Mouse (Mus musculus): ENCODE data around the gene Spty2d1.

Spty2d1 gene

GRCm38 (mm10) chr7:46986646-46987045 is 21.6 kb downstream of the Spty2d1 start:
- DNase-seq: no peak

GRCm38 (mm10) chr7:46985718-46986505 is 22.3 kb downstream of the Spty2d1 start:
- DNase-seq: no peak

- no peak for DNase-seq
These were observed 24.9 kb downstream of the Spty2d1 start, which contains the start of gene Gm9999 for GRCm38 (mm10) chr7:46983280-46983679. Gene Gm9999 (plus strand): TSS chr7:46983580.

- no peak for DNase-seq
These were observed 32.8 kb downstream of the Spty2d1 start for GRCm38 (mm10) chr7:46975456-46975855.

GRCm38 (mm10) chr7:46974648-46975047 is 33.6 kb downstream of the Spty2d1 start:
- DNase-seq: no peak

GRCm38 (mm10) chr7:46969898-46970297 is 38.3 kb downstream of the Spty2d1 start:
- no peak for DNase-seq

GRCm38 (mm10) chr7:46964070-46964469 is 44.1 kb downstream of the Spty2d1 start:
- no peak for DNase-seq

- DNase-seq: peak; percentile 70
These were observed 45.2 kb downstream of the Spty2d1 start for GRCm38 (mm10) chr7:46962806-46963618.

- DNase-seq: no peak
These were observed 46.1 kb downstream of the Spty2d1 start for GRCm38 (mm10) chr7:46962132-46962531.

- DNase-seq: no peak
These were observed 47.2 kb downstream of the Spty2d1 start for GRCm38 (mm10) chr7:46960991-46961390.

- DNase-seq: no peak
These were observed 49.4 kb downstream of the Spty2d1 start for GRCm38 (mm10) chr7:46958853-46959252.

- peak; percentile 95 for DNase-seq
These were observed 50.1 kb downstream of the Spty2d1 start, which contains the start of gene Uevld for GRCm38 (mm10) chr7:46957831-46958691. Gene Uevld (minus strand): TSS chr7:46958527.
